25 mouse cellular contexts compared by ENCODE assay signal in genomic region chr2:160302013-160302412, GRCm38 (mm10). TPM values are rescaled to one million over a fixed set of nuclear protein-coding genes. Genes with fewer than 3 reads are reported as not detected.
DNase-seq lines count a peak whose midpoint lies in the region; TF ChIP-seq lines count a peak whose summit lies in the region.
"Had no signal": no experiment of that assay in that cellular context is flagged by ENCODE, and none has a peak within 500 bp of the region (broad histone marks: within the 10 kb centered on the region; RNA-seq: fewer than 3 reads in every experiment).

No protein-coding gene starts in this region.

- peaks cover 6 to 43% of the 10 kb centered on the region in 2 experiments; a peak in 2 of 4 replicates for H3K4me1 ChIP-seq in CH12.LX (ENCODE audit: control insufficient read depth in 1 of 2, insufficient read depth in 2 of 2)

- no peaks in the 10 kb centered on the region for H3K79me2 ChIP-seq in CH12.LX (replicated peaks; ENCODE audit: control insufficient read depth, extremely low read depth, insufficient read depth, poor library complexity, severe bottlenecking)

- peak; percentile 27 for DNase-seq in heart, adult 11 months
- no peak for DNase-seq in heart, adult 9 months (ENCODE audit: low spot score in 2 of 2)
- peak; percentile 8 for DNase-seq in 3T3-L1 (ENCODE audit: low read depth, low spot score)
- peak; percentile 78 for DNase-seq in CH12.LX (ENCODE audit: extremely low read depth)
- no peak for DNase-seq in spleen, postnatal 36 days (ENCODE audit: low spot score in 2 of 2)
- DNase-seq in frontal cortex, postnatal 25 days (ENCODE audit: low spot score in 2 of 2) = no peak
- DNase-seq: adrenal gland, adult 2 months; adrenal gland, adult 8-10 months; adrenal gland, postnatal 10 days; adrenal gland, postnatal 14 days; adrenal gland, postnatal 25 days; adrenal gland, postnatal 36 days; B cell, adult 2 months; cerebellum, adult 11 months; cerebellum, adult 11-12 months; cerebellum, adult 18-20 months; cerebellum, adult 2 months; cerebellum, adult 8-10 months had no signal

- no peak for TF ChIP-seq POLR2A in CH12.LX (IDR thresholded peaks at IDR 0.05; ENCODE audit: low read depth, low read length)

- H3K4me3 ChIP-seq in CH12.LX (replicated peaks in 1 of 3; ENCODE audit: low read depth in 2 of 3, low read length in 2 of 3, poor library complexity in 1 of 3) = no peak overlapping the region

- H3K27ac ChIP-seq in CH12.LX (ENCODE audit: insufficient read depth, low read depth) = no peak overlapping the region

- no peak for TF ChIP-seq CTCF in CH12.LX (conservative IDR thresholded peaks at IDR 0.05 in 1 of 2, IDR thresholded peaks at IDR 0.05 in 1 of 2; ENCODE audit: low read depth in 2 of 2, low read length in 2 of 2)

- TF ChIP-seq RAD21 in CH12.LX (IDR thresholded peaks at IDR 0.05; ENCODE audit: low read depth, low read length) = no peak

- dilution Hi-C loops in CH12.LX (cut with MboI; ENCODE audit: extremely low pct_ligation_motif_present, extremely low pct_unique_long_range_greater_than_20kb, low sequenced_read_pairs) = no loop called here

- in situ Hi-C loops in CH12.LX (cut with MboI; ENCODE audit: low pct_ligation_motif_present, low pct_unique_long_range_greater_than_20kb, low sequenced_read_pairs) = no loop called here

- TF ChIP-seq EP300 in CH12.LX (IDR thresholded peaks at IDR 0.05; ENCODE audit: low read length) = peak; percentile 81

- no peaks in the 10 kb centered on the region for H3K9me3 ChIP-seq in CH12.LX (replicated peaks; ENCODE audit: low read length)

- H3K27me3 ChIP-seq in CH12.LX (replicated peaks) = no peaks in the 10 kb centered on the region
- H3K27me3 ChIP-seq: Patski had no signal

- no peak overlapping the region for H3K4me2 ChIP-seq in CH12.LX (ENCODE audit: insufficient read depth, low read depth, poor library complexity, severe bottlenecking)

- H3K36me3 ChIP-seq in CH12.LX (replicated peaks in 1 of 2; ENCODE audit: control insufficient read depth in 1 of 2, insufficient read depth in 1 of 2, low read length in 1 of 2) = no peaks in the 10 kb centered on the region
- H3K36me3 ChIP-seq: G1E had no signal

- H3K9ac ChIP-seq in CH12.LX (ENCODE audit: insufficient read depth, low read depth) = no peak overlapping the region

TF ChIP-seq in CH12.LX, 34 proteins besides CTCF, POLR2A, EP300 and RAD21:
- TF ChIP-seq IRF4 (IDR thresholded peaks at IDR 0.05; ENCODE audit: low read depth, low read length) (peak; percentile 60), ZMIZ1 (IDR thresholded peaks at IDR 0.05; ENCODE audit: low read depth, low read length) (no peak), BHLHE40 (IDR thresholded peaks at IDR 0.05; ENCODE audit: low read depth, low read length) (peak; percentile 69), ETS1 (conservative IDR thresholded peaks at IDR 0.05; ENCODE audit: low read depth, low read length) (peak; percentile 57), JUND (conservative IDR thresholded peaks at IDR 0.05; ENCODE audit: low read depth, low read length) (peak; percentile 46; the same call in 1 of the 2 replicates), TCF12 (IDR thresholded peaks at IDR 0.05; ENCODE audit: low read depth, low read length) (no peak; the same call in 1 of the 2 replicates), NRF1 (IDR thresholded peaks at IDR 0.05; ENCODE audit: low read depth, low read length) (no peak), GABPA (IDR thresholded peaks at IDR 0.05; ENCODE audit: insufficient replicate concordance, low read depth, low read length) (no peak), POLR2AphosphoS2 (IDR thresholded peaks at IDR 0.05; ENCODE audit: low read depth, low read length) (no peak), MXI1 (IDR thresholded peaks at IDR 0.05; ENCODE audit: low read depth, low read length) (no peak), ZKSCAN1 (IDR thresholded peaks at IDR 0.05; ENCODE audit: borderline replicate concordance, low read depth, low read length) (no peak), USF1 (IDR thresholded peaks at IDR 0.05; ENCODE audit: low read depth, low read length) (no peak), MAX (IDR thresholded peaks at IDR 0.05; ENCODE audit: low read length) (no peak), HCFC1 (IDR thresholded peaks at IDR 0.05; ENCODE audit: low read depth, low read length) (no peak), RCOR1 (conservative IDR thresholded peaks at IDR 0.05; ENCODE audit: low read depth, low read length) (0 out of 2 replicates have a peak, but pooled peaks have one; percentile 41), MEF2A (IDR thresholded peaks at IDR 0.05; ENCODE audit: borderline replicate concordance, low read depth, low read length) (peak; percentile 55; the same call in 1 of the 2 replicates), CHD2 (IDR thresholded peaks at IDR 0.05; ENCODE audit: low read length) (no peak), PAX5 (IDR thresholded peaks at IDR 0.05; ENCODE audit: low read length) (no peak), TBP (conservative IDR thresholded peaks at IDR 0.05; ENCODE audit: low read depth, low read length) (no peak), USF2 (conservative IDR thresholded peaks at IDR 0.05; ENCODE audit: low read depth, low read length) (no peak), ZC3H11A (IDR thresholded peaks at IDR 0.05; ENCODE audit: low read depth, low read length) (no peak), CHD1 (IDR thresholded peaks at IDR 0.05; ENCODE audit: low read depth, low read length) (no peak), SMC3 (IDR thresholded peaks at IDR 0.05; ENCODE audit: low read depth, low read length) (no peak), ELF1 (IDR thresholded peaks at IDR 0.05; ENCODE audit: low read depth, low read length) (peak; percentile 37; the same call in 1 of the 2 replicates), NELFE (IDR thresholded peaks at IDR 0.05; ENCODE audit: low read depth, low read length) (no peak), MAZ (IDR thresholded peaks at IDR 0.05; ENCODE audit: low read depth, low read length) (no peak), E2F4 (IDR thresholded peaks at IDR 0.05; ENCODE audit: insufficient replicate concordance, low read depth, low read length) (no peak), JUN (IDR thresholded peaks at IDR 0.05; ENCODE audit: insufficient read depth, low read depth, low read length) (peak; percentile 31; the same call in 1 of the 2 replicates), SIN3A (IDR thresholded peaks at IDR 0.05; ENCODE audit: low read length) (no peak), MAFK (IDR thresholded peaks at IDR 0.05; ENCODE audit: insufficient replicate concordance, low read length) (0 out of 2 replicates have a peak, but pooled peaks have one; percentile 41)

RNA-seq across cellular contexts. Expression of gene Gm826, which starts 31.9 kb away (rescaled TPM):
- not detected in 2 replicates for total RNA-seq in CH12.LX (2012; rRNA removed)
- 0.32 TPM in 1 of 2 replicates, not detected in the other for total RNA-seq in CH12.LX (2014; rRNA removed)
- not detected in 2 replicates for polyA plus RNA-seq in CH12.LX (2012; ENCODE audit: insufficient read length, low read depth)
- total RNA-seq: ES-E14, G1E, MEL had no signal
- polyA plus RNA-seq: activated CD4-positive, CD25-positive, alpha-beta regulatory T cell, adult 4 months; brain, embryonic 14.5 days; CD4-positive, CD25-positive, alpha-beta regulatory T cell, adult 4 months; G1E had no signal

Comparison
In these comparisons a context has a peak if more than half of its experiments do, and no peak if none do; other contexts are left out.
1. DNase-seq: peak in heart, adult 11 months (single experiment), 3T3-L1 (single experiment) and CH12.LX (single experiment); none in heart, adult 9 months (0 of 2), spleen, postnatal 36 days (0 of 2) and frontal cortex, postnatal 25 days (0 of 2).